Mouse (Mus musculus): ENCODE data around the gene Por.

The Por gene

DNA sequence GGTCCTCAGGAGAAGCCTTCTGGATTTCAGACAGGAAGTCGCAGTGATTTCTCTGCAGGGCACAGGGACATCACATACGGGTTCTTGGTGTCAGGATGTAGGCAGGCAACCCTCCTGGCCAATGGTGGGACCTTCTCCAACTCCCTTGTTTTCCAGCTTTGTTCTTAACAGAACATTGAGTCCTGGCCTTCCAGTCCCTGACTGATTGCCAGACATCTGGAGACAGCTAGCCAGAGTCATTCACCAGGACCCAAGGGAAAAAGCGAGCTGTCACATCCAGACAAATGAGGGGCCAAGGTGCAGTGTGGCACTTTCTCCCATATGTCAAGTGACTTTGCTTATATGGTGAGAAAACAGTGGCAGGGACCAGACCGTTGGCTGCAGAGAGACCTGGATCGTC is 13.8 kb upstream of the Por start:
- no peak for DNase-seq (ENCODE audit: low read depth, low spot score)

DNA sequence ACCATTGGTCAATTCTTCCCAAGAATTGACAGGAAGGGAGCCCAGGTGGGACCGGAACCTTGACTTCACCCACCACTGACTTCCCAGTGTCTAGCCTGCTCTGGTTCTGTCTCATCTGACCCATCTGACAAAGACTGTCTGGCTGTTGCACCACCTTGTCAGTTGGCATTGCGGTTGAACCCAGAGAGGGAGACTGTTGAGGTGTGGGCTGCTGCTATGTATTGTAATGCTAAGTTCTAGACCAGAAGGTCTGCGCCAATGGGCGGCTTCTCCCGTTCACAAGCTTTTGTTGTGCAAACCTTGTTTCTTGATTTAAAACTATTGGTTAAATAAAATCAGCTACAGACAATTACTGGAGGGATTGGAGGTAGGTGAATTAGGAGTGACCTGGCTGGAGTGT is 12.7 kb upstream of the Por start:
- peak; percentile 96 for DNase-seq (ENCODE audit: low read depth, low spot score)

DNA sequence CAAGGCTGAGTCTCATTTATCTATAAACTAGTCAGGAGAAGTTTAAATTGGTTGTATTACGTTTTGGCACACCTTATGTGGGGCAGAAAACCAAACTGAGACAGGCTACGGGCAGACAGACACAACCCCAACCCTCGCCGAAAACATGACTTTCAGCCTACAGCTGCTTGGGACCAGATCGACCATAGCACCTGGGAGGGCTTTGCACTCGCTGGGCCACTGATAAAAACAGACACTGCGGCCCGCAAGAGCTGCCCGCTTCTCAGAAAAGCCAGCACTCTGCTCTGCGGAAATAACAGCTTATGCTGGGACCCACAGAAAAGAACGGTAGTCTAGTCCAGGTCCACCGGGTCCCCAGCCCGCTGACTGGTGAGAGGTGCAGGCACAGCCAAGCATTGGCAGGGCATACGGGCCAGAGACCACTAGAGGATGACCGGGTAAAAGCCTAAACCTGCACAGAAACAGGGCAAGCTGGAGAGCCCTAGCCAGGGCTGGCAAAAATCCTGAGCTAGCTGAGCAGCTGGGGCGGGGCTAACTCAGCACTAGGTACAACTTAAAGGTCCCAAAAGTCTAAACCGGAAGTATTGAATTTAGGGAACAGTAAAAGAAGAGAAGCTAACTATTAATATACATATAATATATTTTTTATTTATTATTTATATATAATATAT is 12.0 kb upstream of the Por start:
- peak; percentile 73 for DNase-seq (ENCODE audit: low read depth, low spot score)

DNA sequence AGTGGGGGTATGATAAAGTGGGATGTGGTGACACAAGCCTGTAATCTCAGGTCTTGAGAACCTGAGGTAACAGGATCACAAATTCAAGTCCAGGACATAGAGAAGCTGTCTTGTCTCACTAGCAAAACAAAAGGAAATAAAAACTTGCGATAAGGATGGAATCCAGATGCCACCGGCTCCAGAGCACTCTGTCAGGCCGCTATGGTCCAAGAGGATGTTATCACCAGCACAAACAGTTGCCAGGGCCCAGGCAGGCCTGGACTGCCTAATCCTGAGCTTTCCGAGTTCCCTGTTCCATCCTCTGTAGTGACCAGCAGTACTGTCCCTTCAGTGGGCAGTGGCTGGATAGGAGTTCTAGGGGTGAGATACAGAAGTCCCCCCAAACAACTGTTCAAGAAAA is 9.9 kb upstream of the Por start:
- no peak for DNase-seq (ENCODE audit: low read depth, low spot score)

DNA sequence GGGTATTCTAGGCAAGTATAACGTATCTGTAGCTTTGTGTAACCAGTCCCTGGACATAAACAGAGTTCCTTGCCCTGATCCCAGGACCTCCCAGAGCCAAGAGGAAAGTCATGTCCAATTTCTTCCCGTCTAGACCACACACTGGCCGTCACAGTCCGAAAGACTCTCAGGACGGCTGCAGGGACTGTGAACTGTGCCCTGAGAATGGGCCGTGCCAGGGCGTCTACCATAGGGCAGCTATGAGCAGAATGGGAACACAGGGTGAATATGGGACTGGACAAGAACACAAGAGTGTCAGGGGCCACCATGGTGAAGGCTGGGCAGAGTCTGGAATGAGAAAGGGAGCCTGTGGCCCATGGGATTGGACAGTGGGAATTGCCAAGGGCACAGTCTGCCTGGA is 9.3 kb upstream of the Por start:
- no peak for DNase-seq (ENCODE audit: low read depth, low spot score)

DNA sequence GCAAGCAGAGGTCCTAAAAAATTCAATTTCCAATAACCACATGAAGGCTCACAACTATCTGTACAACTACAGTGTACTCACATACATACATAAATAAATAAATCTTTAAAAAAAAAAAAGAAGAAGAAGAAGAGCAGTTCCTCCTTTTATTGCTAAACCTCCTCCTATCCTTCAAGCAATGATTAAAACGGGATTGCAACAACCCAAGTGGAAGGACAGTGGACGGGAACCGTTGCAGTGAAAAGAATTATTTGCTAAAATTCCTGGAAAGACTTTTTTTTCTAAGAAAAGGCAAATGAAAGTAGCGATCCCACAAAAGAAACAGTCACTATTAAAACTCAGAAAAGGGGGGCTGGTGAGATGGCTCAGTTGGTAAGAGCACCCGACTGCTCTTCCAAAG is 2.9 kb upstream of the Por start:
- no peak for DNase-seq (ENCODE audit: low read depth, low spot score)

GRCm38 (mm10) chr5:135668071-135668470 is 1.8 kb upstream of the Por start:
- DNase-seq (ENCODE audit: low read depth, low spot score), result no peak

GRCm38 (mm10) chr5:135670881-135671280 is 1.0 kb downstream of the Por start:
- DNase-seq (ENCODE audit: low read depth, low spot score), result no peak

DNA sequence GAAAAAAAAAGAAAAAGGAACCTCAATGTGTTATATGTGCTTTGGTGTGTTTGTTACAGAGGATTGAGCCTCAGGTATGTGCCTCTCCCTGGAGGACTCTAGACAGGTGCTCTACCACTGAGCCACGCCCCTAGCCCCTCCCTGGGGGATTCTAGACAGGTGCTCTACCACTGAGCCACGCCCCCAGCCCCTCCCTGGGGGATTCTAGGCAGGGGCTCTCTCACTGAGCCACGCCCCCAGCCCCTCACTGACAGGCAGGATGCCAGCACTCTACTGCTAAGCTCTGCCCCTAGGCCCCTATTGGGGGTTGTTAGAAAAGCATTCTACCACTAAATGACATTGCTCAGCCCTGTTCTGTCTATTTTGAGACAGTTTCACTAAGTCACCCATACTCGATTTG is 2.7 kb downstream of the Por start:
- DNase-seq (ENCODE audit: low read depth, low spot score), result peak; percentile 30

DNA sequence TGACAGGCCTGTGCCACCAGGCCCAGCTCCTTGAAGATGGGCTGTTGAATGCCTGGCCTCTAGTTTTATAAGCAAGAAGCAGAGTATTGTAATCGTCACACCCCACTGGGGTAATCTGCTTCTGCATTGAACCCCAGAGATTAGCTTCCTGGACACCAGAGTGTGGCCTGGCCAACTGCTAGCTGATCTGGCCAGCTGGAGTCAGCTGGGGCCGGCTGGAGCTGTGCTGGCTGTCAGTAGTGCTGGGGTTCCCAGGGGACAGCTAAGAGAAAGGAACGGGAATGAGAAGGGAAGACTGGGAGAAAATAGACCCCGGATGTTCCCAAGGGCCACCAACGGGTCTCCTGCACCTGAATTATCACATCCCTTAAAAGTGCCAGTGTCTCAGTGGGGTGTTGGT is 3.1 kb downstream of the Por start:
- DNase-seq (ENCODE audit: low read depth, low spot score), result no peak

DNA sequence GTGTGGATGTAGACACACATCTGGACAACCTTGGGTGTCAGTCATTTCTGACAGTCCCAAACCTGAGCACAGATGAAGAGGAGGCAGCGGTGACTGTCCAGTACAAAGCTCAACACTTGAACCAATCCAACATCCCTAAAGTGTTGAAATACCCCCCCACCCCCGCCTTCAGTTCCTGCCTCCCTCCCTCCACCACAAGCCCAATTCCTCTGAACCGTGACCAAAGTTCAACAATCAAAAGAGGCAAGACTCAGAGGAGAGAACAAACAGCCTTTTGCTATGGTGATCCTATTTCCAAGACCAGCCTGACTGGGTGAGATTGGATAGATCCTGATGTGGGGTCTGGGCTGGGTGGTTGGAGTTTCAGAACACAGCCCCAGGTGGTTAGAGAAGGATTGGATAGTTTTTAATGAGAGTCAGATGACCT is 4.5 kb downstream of the Por start:
- DNase-seq (ENCODE audit: low read depth, low spot score), result peak; percentile 73

GRCm38 (mm10) chr5:135674821-135675220 is 5.0 kb downstream of the Por start:
- DNase-seq (ENCODE audit: low read depth, low spot score), result peak; percentile 99

GRCm38 (mm10) chr5:135676696-135677095 is 6.9 kb downstream of the Por start:
- DNase-seq (ENCODE audit: low read depth, low spot score), result no peak

GRCm38 (mm10) chr5:135677251-135677650 is 7.4 kb downstream of the Por start:
- DNase-seq (ENCODE audit: low read depth, low spot score), result no peak

GRCm38 (mm10) chr5:135678481-135678880 is 8.6 kb downstream of the Por start:
- DNase-seq (ENCODE audit: low read depth, low spot score), result no peak

DNA sequence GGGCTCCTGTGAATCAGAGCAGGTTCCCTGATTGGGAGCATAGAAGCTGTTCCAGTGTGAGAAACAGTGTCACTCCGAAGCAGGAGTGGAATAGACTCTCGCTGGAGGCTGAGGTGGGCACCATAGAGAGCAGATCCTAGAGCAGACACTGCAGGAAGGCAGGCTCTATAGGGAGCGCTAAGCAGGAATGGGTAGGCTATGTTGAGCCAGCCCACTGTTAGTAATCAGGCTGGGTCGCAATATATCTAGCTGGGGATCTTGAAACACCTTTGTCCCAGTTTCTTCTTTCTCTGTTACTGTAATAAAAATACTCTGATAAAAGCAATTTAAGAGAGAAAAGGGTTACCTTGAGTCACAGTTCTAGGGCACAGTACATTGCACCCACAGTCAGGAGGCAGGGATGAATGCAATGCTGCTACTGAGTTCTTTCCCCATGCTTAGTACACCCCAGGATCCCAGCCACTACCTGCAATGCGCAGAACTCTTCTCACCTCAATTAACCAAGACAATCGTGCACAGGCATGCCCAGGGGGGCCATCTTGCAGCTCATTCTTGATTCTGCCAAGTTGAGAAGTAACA is 11.2 kb downstream of the Por start:
- no peak for DNase-seq (ENCODE audit: low read depth, low spot score)

DNA sequence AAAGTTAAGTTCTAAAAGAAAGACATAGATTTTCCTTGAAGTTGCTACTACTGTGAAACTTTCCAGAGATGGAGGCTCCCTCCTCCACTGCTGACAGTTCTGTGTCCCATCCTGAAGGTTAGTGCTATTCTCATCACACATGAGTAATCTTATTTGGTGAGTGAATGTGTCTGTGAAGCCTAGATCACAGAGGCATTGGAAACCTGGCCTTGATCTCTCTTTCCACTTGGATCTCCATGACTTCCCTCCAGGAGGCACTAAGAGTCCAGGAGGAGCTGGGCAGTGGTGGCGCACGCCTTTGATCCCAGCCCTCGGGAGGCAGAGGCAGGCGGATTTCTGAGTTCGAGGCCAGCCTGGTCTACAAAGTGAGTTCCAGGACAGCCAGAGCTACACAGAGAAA is 12.2 kb downstream of the Por start:
- no peak for DNase-seq (ENCODE audit: low read depth, low spot score)

- no peak for DNase-seq (ENCODE audit: low read depth, low spot score)
Observed at GRCm38 (mm10) chr5:135682942-135683570, 13.2 kb downstream of the Por start.

DNA sequence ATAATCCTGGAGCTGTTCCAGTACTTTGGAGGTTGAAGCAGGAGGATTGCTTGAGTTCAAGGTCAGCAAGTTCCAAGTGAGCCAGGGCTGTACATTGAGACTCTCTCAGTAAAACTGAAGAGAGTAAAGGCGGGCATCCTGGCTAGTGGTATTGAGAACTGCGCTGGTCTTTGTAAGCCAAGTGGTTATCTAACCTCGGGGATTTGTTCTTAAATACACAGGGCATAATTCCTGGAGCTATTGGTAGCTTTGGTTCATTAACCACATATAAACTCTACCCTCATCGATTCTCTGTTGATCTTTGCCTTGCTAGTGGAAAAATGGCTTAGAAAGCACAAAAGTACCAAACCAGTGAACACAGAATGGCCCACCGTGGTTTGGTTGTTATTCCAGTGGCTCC is 20.6 kb downstream of the Por start:
- no peak for DNase-seq (ENCODE audit: low read depth, low spot score)

- no peak for DNase-seq (ENCODE audit: low read depth, low spot score)
Observed at GRCm38 (mm10) chr5:135691266-135691665, 21.4 kb downstream of the Por start.

DNA sequence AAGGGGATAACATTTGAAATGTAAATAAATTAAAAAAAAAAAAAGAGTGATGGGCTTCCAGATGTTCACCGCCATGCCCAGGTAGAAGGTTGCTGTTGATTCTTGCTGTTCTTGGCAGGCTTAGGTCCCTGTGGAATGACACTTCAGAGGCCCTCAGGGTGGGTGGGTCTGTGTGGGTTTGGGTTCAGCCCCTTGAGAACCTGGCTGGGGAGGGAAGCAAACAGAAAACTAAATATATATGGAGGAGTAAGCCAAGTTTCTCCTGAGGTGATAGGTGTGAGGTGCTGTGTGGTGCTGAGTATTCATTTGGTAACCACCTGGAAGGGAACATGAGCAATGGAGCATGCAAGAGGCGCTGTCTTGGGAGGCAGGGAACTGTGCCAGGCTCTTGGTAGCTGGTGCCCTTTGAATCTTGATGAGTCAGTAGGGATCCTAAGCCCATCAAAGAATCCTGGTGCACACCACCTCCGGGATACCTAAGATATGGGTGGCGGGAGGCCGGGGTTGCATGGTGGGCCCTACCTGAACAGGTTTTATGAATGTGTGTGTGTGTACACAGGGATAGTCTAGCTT is 23.5 kb downstream of the Por start:
- DNase-seq (ENCODE audit: low read depth, low spot score), result no peak

DNA sequence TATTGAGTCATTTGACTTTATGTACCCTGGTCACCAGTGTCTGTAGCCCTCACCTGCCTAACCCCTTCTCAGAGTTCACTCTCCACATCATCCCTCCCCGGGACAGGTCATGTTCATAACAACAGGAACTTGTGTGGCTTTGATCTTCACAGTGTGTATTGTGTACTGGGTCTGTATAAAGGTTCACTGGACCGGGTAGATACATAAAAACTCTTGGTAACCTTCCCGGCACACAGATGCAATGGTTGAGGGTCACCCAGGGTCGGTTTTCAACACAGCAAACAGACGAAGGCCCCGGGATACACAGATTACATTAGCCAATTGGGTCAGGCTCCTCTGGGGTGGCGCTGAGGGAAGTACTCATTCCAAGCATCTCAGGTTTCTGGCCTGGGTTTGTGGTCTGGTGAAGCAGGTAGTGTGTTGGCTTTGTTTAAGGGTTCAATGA is 25.5 kb downstream of the Por start:
- no peak for DNase-seq (ENCODE audit: low read depth, low spot score)

DNA sequence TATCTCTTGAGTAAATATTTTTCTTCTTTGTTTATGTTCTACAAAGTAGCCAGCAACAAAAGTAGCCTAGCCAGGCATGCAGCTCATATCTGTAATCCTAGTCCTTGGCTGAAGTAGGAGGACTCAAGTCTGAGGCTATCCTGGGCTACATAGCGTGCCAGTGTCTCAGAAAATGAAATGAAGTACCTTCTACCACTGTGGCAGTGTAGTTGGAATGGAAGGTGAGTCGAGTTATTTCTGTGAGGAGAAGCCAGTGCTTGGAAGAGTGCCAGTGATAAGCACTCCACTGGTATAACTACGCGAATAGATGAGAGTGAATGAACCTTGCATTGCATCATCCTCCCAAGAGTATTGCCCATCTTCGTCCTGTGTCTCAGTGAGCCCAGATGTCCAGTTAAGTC is 27.9 kb downstream of the Por start:
- DNase-seq (ENCODE audit: low read depth, low spot score), result no peak
